Mouse (Mus musculus): ENCODE measurements at regions not wholly inside any gene's neighbourhood (a gene's known extent, or its start where the extent isn't known, plus 50 kb on each side); places are given as distances from the start of the nearest gene placed in this dataset.

DNA sequence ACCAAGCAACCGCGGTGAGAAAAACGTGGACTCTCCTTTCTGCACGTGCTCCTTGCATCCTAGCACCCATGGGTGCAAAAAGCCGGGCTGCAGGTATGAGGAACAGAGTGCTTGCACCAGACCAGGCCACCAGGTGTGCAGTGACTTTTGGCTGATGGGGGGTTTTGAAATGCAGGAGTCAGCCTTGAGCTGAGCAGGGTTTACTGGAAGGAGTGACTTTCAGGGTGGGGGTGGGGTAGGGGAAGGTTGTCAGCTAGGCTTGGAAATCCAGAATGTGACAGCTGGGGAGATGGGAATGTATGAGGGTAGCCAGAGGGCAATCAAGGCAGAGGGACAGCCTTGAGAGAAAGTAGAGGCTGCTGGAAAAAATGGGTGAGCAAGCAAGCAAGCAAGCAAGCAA is 58.8 kb downstream of the Gadd45g start (continued):
- no peak for TF ChIP-seq NRF1 (IDR thresholded peaks at IDR 0.05; ENCODE audit: insufficient read depth, low read depth, low read length, poor library complexity, severe bottlenecking)
- no peak for TF ChIP-seq SIN3A (IDR thresholded peaks at IDR 0.05; ENCODE audit: low read length)
- no peak for TF ChIP-seq NELFE (IDR thresholded peaks at IDR 0.05; ENCODE audit: low read depth, low read length)
- no peak for TF ChIP-seq EP300 (IDR thresholded peaks at IDR 0.05; ENCODE audit: low read depth in 1 of 2, low read length in 2 of 2)

DNA sequence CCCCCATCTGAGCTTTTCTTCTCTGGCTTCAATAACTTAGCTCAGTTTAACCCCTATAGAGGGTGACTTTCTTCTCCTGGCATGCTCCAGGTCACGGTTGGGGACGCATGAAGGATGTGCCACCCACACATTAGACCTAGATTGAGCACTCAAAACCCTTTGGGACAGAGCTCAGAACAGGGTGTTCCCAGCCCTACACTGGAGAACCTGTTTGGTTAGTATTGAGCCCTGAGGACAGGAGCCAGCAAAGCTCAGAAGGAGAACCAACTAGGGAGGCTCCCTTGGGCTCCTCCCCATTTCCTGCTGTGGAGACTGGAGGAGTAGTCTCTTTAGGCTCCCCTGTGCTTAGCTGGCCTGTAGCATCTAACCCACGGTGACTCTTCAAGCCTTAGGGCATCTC is 59.6 kb downstream of the Gadd45g start:
- Histone ChIP-seq H3K9ac (ENCODE audit: control insufficient read depth, low read depth, low read length, poor library complexity, severe bottlenecking) (no peak overlapping the region), H3K4me3 (ENCODE audit: control insufficient read depth in 1 of 2, insufficient read depth in 1 of 2, low read depth in 2 of 2, low read length in 2 of 2) (no peak overlapping the region), H3K27me3 (ENCODE audit: control insufficient read depth in 1 of 2, insufficient read depth in 2 of 2, low read length in 2 of 2) (no peaks in the 10 kb centered on the region), H3K36me3 (ENCODE audit: control insufficient read depth in 1 of 2, insufficient read depth in 2 of 2, low read length in 2 of 2) (no peaks in the 10 kb centered on the region), H3K4me1 (ENCODE audit: control insufficient read depth in 1 of 2, insufficient read depth in 2 of 2, low read length in 2 of 2) (no peaks in the 10 kb centered on the region), H3K79me2 (ENCODE audit: control insufficient read depth, insufficient read depth, low read length, poor library complexity) (no peaks in the 10 kb centered on the region), H3K27ac (ENCODE audit: control insufficient read depth, low read depth, low read length) (no peak overlapping the region), H3K9me3 (replicated peaks; ENCODE audit: insufficient read depth, low read length) (no peaks in the 10 kb centered on the region)
- TF ChIP-seq MYC (IDR thresholded peaks at IDR 0.05; ENCODE audit: low read depth, low read length) (no peak), HCFC1 (IDR thresholded peaks at IDR 0.05; ENCODE audit: low read depth, low read length) (no peak), ZNF384 (IDR thresholded peaks at IDR 0.05; ENCODE audit: low read depth, low read length) (no peak), ZMIZ1 (IDR thresholded peaks at IDR 0.05; ENCODE audit: low read depth, low read length) (no peak), USF1 (IDR thresholded peaks at IDR 0.05; ENCODE audit: low read depth, low read length) (no peak), RAD21 (IDR thresholded peaks at IDR 0.05; ENCODE audit: low read depth, low read length) (no peak), TBP (IDR thresholded peaks at IDR 0.05; ENCODE audit: low read depth, low read length) (no peak), ZC3H11A (IDR thresholded peaks at IDR 0.05; ENCODE audit: low read depth, low read length) (no peak), MYB (IDR thresholded peaks at IDR 0.05; ENCODE audit: low read depth, low read length) (no peak), E2F4 (IDR thresholded peaks at IDR 0.05; ENCODE audit: borderline replicate concordance, low read depth, low read length) (no peak), EP300 (IDR thresholded peaks at IDR 0.05; ENCODE audit: low read depth in 1 of 2, low read length in 2 of 2) (no peak), ETS1 (IDR thresholded peaks at IDR 0.05; ENCODE audit: low read depth, low read length) (no peak), POLR2AphosphoS2 (IDR thresholded peaks at IDR 0.05; ENCODE audit: low read length) (no peak), MAX (IDR thresholded peaks at IDR 0.05; ENCODE audit: low read length) (no peak), NELFE (IDR thresholded peaks at IDR 0.05; ENCODE audit: low read depth, low read length) (no peak), MAFK (IDR thresholded peaks at IDR 0.05; ENCODE audit: borderline replicate concordance, low read depth, low read length) (no peak), KAT2A (conservative IDR thresholded peaks at IDR 0.05; ENCODE audit: low read depth, low read length) (no peak)
- DNase-seq (ENCODE audit: low read depth, low spot score) = no peak

DNA sequence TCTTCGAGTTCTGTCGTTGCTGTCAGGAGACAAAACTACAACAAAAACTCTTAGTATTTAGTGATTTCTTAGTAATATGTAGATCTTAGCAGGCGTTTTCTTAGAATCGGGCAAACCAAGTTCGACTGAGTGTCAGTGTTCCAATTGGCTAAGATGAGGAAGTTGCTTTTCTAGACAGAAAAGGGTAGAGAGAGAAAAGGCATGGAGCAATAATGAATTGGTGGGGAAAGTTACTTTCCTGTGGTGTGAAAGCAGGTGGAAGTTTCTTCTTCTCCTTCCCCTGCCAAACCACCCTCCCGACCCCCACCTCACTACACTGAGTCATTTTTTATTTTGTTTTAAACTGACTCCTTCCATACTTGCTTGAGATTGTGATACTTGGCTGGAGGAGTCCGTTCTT is 62.0 kb downstream of the Gadd45g start:
- Histone ChIP-seq H3K79me2 (ENCODE audit: control insufficient read depth, insufficient read depth, low read length, poor library complexity) (no peaks in the 10 kb centered on the region), H3K27ac (ENCODE audit: control insufficient read depth, low read depth, low read length) (no peak overlapping the region), H3K4me1 (ENCODE audit: control insufficient read depth in 1 of 2, insufficient read depth in 2 of 2, low read length in 2 of 2) (no peaks in the 10 kb centered on the region), H3K36me3 (ENCODE audit: control insufficient read depth in 1 of 2, insufficient read depth in 2 of 2, low read length in 2 of 2) (no peaks in the 10 kb centered on the region), H3K27me3 (ENCODE audit: control insufficient read depth in 1 of 2, insufficient read depth in 2 of 2, low read length in 2 of 2) (no peaks in the 10 kb centered on the region), H3K9me3 (replicated peaks; ENCODE audit: insufficient read depth, low read length) (no peaks in the 10 kb centered on the region), H3K4me3 (ENCODE audit: control insufficient read depth in 1 of 2, insufficient read depth in 1 of 2, low read depth in 2 of 2, low read length in 2 of 2) (no peak overlapping the region), H3K9ac (ENCODE audit: control insufficient read depth, low read depth, low read length, poor library complexity, severe bottlenecking) (no peak overlapping the region)
- no peak for DNase-seq (ENCODE audit: low read depth, low spot score)
- TF ChIP-seq CHD1 (IDR thresholded peaks at IDR 0.05; ENCODE audit: low read depth, low read length) (no peak), SMC3 (IDR thresholded peaks at IDR 0.05; ENCODE audit: low read depth, low read length) (no peak), MYB (IDR thresholded peaks at IDR 0.05; ENCODE audit: low read depth, low read length) (no peak), ETS1 (IDR thresholded peaks at IDR 0.05; ENCODE audit: low read depth, low read length) (no peak), ZNF384 (IDR thresholded peaks at IDR 0.05; ENCODE audit: low read depth, low read length) (no peak), NRF1 (IDR thresholded peaks at IDR 0.05; ENCODE audit: insufficient read depth, low read depth, low read length, poor library complexity, severe bottlenecking) (no peak), ZC3H11A (IDR thresholded peaks at IDR 0.05; ENCODE audit: low read depth, low read length) (no peak), GABPA (IDR thresholded peaks at IDR 0.05; ENCODE audit: low read depth, low read length) (no peak), CTCF (IDR thresholded peaks at IDR 0.05 in 2 of 3, conservative IDR thresholded peaks at IDR 0.05 in 1 of 3; ENCODE audit: control insufficient read depth in 1 of 3, insufficient read depth in 1 of 3, low read depth in 2 of 3, low read length in 3 of 3, poor library complexity in 1 of 3, severe bottlenecking in 1 of 3) (no peak), ZMIZ1 (IDR thresholded peaks at IDR 0.05; ENCODE audit: low read depth, low read length) (no peak)

Data from MEL (cell line).